Mouse (Mus musculus): Measurements from ENCODE around the gene Tgfbr3l.

The Tgfbr3l gene

GRCm38 (mm10) chr8:4247951-4248540 is at the start of gene Tgfbr3l:
Tgfbr3l (plus strand) TSS chr8:4248214.
- DNase-seq = no peak

GRCm38 (mm10) chr8:4201321-4201720 is 46.7 kb upstream of the Tgfbr3l start:
- no peak for DNase-seq

GRCm38 (mm10) chr8:4205246-4206123 is 42.5 kb upstream of the Tgfbr3l start:
- no peak for DNase-seq

- no peak for DNase-seq
Observed at GRCm38 (mm10) chr8:4206182-4207015, 41.6 kb upstream of the Tgfbr3l start.

DNA sequence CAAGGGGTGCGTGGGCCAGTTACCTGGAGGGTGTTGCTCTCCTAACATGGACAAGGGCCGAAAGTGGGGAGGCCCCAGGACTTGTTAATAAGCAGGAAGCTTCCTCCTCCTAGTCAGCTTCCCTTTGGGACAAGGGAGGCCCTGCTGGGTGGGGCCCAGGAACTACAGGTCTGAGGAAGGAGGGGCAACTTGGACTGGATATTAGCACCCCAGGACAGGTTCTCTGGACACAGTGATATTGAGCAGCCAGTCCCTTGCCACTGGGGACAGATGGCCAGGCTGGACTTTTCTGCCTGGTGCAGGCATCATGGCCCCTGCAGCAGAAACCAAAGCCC is 41.0 kb upstream of the Tgfbr3l start:
- no peak for DNase-seq

DNA sequence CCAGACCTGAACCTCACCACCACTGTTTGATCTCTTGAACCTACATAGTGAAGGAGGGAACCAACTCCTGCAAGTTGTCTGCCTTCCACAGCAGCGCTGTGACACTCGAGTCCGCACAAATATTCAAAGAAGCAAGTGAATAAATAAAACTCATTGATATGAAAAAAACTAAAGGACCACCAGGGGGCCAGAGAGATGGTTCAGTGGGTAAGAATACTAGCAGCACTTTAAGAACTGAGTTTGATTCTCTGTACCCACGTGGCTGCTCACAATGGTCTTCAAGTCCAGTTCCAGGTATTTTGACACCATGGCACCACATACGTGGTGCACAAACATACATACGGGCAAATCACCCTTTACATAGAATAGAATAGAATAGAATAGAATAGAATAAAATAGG is 36.9 kb upstream of the Tgfbr3l start:
- DNase-seq = no peak

GRCm38 (mm10) chr8:4212809-4213209 is 35.2 kb upstream of the Tgfbr3l start:
- DNase-seq = no peak

DNA sequence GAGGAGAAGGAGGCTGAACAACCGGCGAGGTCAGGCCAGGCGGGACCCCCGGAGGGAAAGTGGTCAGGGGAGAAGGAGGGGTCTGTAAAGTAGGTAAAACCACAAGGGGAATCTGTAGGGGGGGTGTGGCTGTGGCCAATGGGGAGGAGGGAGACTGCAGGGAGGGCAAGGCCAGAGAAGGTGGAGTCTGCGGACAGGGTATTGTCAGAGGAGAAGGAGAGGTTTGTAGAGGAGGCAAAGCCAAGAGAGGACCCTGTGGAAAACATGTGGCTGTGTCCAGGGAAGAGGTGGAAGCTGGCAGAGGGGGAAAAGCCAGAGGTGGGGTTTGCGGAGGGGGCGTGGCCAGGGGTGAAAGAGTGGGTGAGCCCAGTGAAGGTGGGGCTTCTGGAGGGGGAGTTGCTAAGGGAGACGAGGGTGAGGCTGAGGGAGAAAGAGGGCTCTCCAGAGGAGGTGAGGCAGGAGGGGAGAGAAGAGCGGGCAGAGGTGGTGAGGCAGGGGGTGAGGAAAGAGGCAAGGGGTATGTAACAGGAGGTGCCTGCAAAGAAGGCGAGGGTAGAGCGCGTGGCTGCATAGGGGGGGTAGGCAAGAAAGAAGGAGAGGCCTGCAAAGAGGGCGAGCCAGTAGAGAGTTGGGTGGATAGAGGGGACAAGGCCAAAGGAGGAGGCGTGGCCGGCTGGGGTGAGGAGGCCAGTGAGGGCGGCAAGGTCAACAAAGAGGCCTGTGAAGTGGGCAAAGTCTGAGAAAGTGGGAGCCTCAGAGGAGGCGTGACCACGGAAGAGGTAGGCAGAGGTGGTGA is 34.6 kb upstream of the Tgfbr3l start:
- DNase-seq = no peak

DNA sequence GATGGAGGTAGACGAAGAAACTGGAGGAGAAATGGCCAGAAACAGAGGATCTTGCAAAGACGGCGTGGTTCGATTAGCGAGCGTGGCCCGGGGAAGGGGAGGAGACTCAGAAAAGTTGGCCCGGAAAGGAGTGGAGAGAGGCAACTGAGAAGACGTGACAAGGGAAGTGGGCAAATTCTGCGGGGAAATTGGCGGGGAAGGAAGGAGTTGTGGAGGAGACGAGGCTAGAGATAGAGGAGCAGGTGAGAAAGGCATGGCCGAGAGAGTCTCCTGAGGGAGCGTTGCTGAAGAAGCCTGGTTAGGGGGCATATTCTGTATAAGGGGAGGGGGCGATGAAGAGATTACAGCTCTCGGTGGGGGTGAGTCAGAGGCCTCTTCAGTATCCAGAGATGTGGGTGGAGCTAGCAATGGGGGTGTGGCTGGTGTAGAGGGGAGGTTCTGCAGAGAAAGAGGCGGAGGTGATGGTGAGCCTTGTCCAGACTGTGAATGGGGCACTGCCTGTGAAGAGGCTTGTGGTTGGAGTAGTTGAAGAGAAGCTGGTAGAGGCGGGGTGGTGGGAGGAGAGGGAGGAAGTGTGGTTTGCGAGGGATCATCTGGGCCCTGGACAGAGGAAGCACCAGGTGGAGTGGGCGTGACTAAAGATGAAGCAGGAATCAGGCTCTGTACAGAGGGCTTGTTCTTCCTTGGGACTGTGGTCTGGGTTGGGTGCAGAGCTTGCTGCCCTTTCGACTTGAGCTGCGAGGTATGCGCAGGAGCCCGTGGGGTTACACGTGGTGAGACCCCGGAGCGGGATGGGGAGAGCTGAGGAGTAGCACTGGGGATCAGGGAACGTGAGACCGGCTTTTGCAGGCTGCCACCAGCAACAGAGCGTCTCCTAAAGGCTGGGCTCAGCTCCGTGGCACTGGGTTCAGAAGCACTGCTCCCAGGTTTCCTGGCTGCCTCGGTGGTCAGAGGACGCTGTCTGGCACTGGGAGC is 33.7 kb upstream of the Tgfbr3l start:
- no peak for DNase-seq

- DNase-seq = no peak
Observed at GRCm38 (mm10) chr8:4216296-4216695, 31.7 kb upstream of the Tgfbr3l start.

- DNase-seq = peak; percentile 71
Observed at GRCm38 (mm10) chr8:4216791-4217621, 31.0 kb upstream of the Tgfbr3l start, which contains the start of gene Prr36. Prr36 (minus strand) TSS chr8:4217459.

GRCm38 (mm10) chr8:4219617-4220016 is 28.4 kb upstream of the Tgfbr3l start:
- DNase-seq = no peak

- DNase-seq = no peak
Observed at GRCm38 (mm10) chr8:4222059-4222458, 26.0 kb upstream of the Tgfbr3l start.

GRCm38 (mm10) chr8:4226323-4226722 is 21.7 kb upstream of the Tgfbr3l start:
- DNase-seq = no peak

- no peak for DNase-seq
Observed at GRCm38 (mm10) chr8:4226739-4227347, 21.2 kb upstream of the Tgfbr3l start, which contains the start of gene Lrrc8e. Lrrc8e (plus strand) TSS chr8:4226827.

DNA sequence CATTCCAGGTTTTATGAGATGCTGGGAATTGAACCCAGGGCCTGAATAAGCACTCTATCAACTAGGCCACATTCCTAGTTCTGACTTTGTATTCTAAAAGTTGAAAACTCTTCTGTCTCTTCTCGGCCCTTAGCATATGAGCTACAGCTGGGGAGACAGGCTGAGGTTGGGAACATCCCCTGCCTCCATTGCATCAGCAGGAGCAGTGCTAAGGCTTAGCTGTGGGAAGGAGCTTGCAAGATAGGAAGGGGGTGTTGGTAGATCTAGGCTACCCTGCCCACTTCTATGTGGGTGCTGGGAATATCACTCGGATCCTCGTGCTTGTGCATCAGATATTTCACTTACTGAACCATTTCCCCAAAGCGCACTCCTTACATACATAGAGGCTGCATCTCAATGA is 20.1 kb upstream of the Tgfbr3l start:
- no peak for DNase-seq

DNA sequence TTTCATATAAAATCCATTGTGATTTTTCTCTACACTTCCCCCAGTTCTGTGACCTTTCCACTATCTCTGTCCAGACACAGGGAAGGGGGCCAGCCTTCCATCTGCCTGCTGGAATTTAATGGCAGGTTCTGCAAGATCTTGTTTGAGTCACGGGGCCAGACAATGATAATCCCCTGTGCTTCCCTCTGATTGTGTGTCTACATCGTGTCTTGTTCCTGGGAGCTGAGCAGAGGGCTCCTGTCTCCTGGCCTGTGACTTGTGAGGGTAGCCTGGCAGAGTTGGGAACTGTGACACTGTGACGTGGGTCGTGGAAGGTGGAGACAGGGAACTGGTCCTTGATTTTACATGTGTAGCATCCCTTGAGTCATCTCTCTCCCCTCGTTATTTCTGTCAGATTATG is 18.2 kb upstream of the Tgfbr3l start:
- DNase-seq = no peak

- no peak for DNase-seq
Observed at GRCm38 (mm10) chr8:4230612-4231351, 17.2 kb upstream of the Tgfbr3l start.

DNA sequence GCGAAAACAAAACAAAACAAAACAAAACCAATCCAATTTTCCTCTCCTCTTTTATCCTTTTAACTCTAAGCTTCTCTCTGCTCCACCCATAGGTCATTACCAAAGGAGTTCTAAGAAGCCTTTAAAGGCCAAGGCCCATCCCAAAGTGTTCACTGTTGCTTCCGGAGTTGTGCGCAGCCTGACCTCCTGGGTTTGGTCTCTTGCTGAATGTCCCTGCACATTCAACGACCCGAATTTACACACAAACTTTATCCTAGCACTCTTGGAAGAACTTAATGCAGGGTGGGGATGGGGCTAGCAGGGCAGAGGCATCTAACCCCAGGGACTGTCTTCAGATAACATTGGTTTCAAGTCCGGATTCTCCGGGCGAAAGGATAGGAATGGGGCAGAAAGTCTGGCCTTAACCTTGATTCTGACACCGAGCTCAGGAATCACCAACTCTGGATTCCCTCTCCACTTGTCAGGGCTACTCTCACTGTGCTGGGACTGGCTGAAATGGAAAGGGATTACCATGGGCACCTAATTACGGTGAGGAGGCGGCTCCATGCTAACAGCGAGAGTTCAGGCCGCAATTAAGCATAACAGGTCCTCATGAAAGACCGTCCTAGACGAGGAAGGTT is 10.1 kb upstream of the Tgfbr3l start:
- no peak for DNase-seq

All from cerebellum, adult 9-10 months (tissue).